Mouse (Mus musculus) fibroblast of lung, adult 2 months (primary cell): Measurements from ENCODE around the gene Dmc1.

ENCODE experiments used
- DNase-seq: peaks from one replicate; pipeline ENCODE4 v3.0.0-alpha.2; 2011; ENCODE audit warnings: low read depth

The Dmc1 gene

GRCm38 (mm10) chr15:79604990-79605665 is at the start of gene Dmc1:
TSS of gene Dmc1 (minus strand) at chr15:79605109.
- no peak for DNase-seq

GRCm38 (mm10) chr15:79651481-79651880 is 46.6 kb upstream of the Dmc1 start:
- no peak for DNase-seq

- no peak for DNase-seq
Observed at GRCm38 (mm10) chr15:79650569-79650968, 45.7 kb upstream of the Dmc1 start.

GRCm38 (mm10) chr15:79648130-79648529 is 43.2 kb upstream of the Dmc1 start:
- no peak for DNase-seq

GRCm38 (mm10) chr15:79645483-79645882 is 40.6 kb upstream of the Dmc1 start:
- no peak for DNase-seq

GRCm38 (mm10) chr15:79641135-79641817 is 36.4 kb upstream of the Dmc1 start:
- DNase-seq = no peak

- DNase-seq = no peak
Observed at GRCm38 (mm10) chr15:79630471-79630870, 25.6 kb upstream of the Dmc1 start.

- DNase-seq = no peak
Observed at GRCm38 (mm10) chr15:79619770-79620414, 15.0 kb upstream of the Dmc1 start.

GRCm38 (mm10) chr15:79618456-79618855 is 13.5 kb upstream of the Dmc1 start:
- DNase-seq = no peak

- DNase-seq = no peak
Observed at GRCm38 (mm10) chr15:79617135-79617534, 12.2 kb upstream of the Dmc1 start.

GRCm38 (mm10) chr15:79616729-79617128 is 11.8 kb upstream of the Dmc1 start:
- no peak for DNase-seq

GRCm38 (mm10) chr15:79615501-79615900 is 10.6 kb upstream of the Dmc1 start:
- DNase-seq = no peak

- DNase-seq = no peak
Observed at GRCm38 (mm10) chr15:79609226-79609625, 4.3 kb upstream of the Dmc1 start.

- DNase-seq = no peak
Observed at GRCm38 (mm10) chr15:79608214-79608613, 3.3 kb upstream of the Dmc1 start.

GRCm38 (mm10) chr15:79607757-79608156 is 2.8 kb upstream of the Dmc1 start:
- no peak for DNase-seq

GRCm38 (mm10) chr15:79606161-79606560 is 1.3 kb upstream of the Dmc1 start:
- DNase-seq = no peak

GRCm38 (mm10) chr15:79600176-79600575 is 4.7 kb downstream of the Dmc1 start:
- DNase-seq = no peak

- DNase-seq = no peak
Observed at GRCm38 (mm10) chr15:79598715-79599114, 6.2 kb downstream of the Dmc1 start.

GRCm38 (mm10) chr15:79581581-79581980 is 23.3 kb downstream of the Dmc1 start:
- DNase-seq = no peak

- DNase-seq = no peak
Observed at GRCm38 (mm10) chr15:79577671-79578426, 27.1 kb downstream of the Dmc1 start.

- DNase-seq = no peak
Observed at GRCm38 (mm10) chr15:79576947-79577346, 28.0 kb downstream of the Dmc1 start.

- DNase-seq = no peak
Observed at GRCm38 (mm10) chr15:79575543-79576222, 29.2 kb downstream of the Dmc1 start.
